Mouse (Mus musculus): ENCODE results near the gene Hoxa9. TPM values are rescaled to one million over a fixed set of nuclear protein-coding genes. Genes with fewer than 3 reads are reported as not detected.

Hoxa9 gene
- total and polyA plus RNA-seq, 2 experiments from 2014 or later: not detected

GRCm38 (mm10) chr6:52196811-52197210 is 34.1 kb downstream of the Hoxa9 start:
- no peaks in the 10 kb centered on the region for H3K9me3 ChIP-seq (ENCODE audit: low read length)
- DNase-seq (ENCODE audit: low spot score) (no peak), ATAC-seq (ENCODE audit: low FRiP score) (no peak)
- H3K27me3 ChIP-seq (ENCODE audit: insufficient read depth, low read length): peaks cover 95% of the 10 kb centered on the region
- 4% methylated on average over 9 of the region's 9 CpGs for WGBS
- no peak overlapping the region for H3K4me2 ChIP-seq (ENCODE audit: low read depth, low read length, poor library complexity, severe bottlenecking)
- H3K4me3 ChIP-seq (ENCODE audit: low read depth, low read length): no peak overlapping the region
- H3K4me1 ChIP-seq (ENCODE audit: insufficient read depth, low read length): no peaks in the 10 kb centered on the region
- no peaks in the 10 kb centered on the region for H3K36me3 ChIP-seq (ENCODE audit: insufficient read depth, low read length)
- TF ChIP-seq CTCF (IDR thresholded peaks at IDR 0.05): no peak
- no peak overlapping the region for H3K9ac ChIP-seq (replicated peaks; ENCODE audit: low read length, poor library complexity, severe bottlenecking)
- H3K27ac ChIP-seq (ENCODE audit: low read depth, low read length): no peak overlapping the region

DNA sequence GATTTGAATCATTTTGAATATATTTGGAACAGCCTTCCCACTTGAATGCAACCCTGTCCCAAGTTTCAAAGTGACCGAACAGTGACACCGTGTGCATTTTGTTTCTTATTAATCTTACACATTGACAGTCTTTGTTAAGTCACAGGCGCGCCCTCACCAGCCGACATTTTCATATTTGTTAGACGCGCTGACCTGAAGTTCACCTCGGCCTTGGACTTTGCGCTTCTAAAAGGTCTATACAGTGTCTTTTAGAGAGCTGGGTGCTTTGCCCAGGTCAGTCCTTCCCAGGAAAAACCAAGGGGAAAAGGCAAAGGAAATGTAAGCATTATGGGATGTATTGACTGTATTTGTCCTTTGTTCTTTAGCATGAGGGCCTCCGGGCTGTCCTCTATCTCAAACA is 36.2 kb downstream of the Hoxa9 start:
- no peak for ATAC-seq (ENCODE audit: low FRiP score)
- Histone ChIP-seq H3K27me3 (ENCODE audit: insufficient read depth, low read length) (peaks cover 95% of the 10 kb centered on the region), H3K9me3 (ENCODE audit: low read length) (no peaks in the 10 kb centered on the region), H3K36me3 (ENCODE audit: insufficient read depth, low read length) (no peaks in the 10 kb centered on the region), H3K4me3 (ENCODE audit: low read depth, low read length) (no peak overlapping the region), H3K4me1 (ENCODE audit: insufficient read depth, low read length) (no peaks in the 10 kb centered on the region), H3K9ac (replicated peaks; ENCODE audit: low read length, poor library complexity, severe bottlenecking) (no peak overlapping the region), H3K27ac (ENCODE audit: low read depth, low read length) (no peak overlapping the region), H3K4me2 (ENCODE audit: low read depth, low read length, poor library complexity, severe bottlenecking) (no peak overlapping the region)
- no peak for DNase-seq (ENCODE audit: low spot score)
- TF ChIP-seq CTCF (IDR thresholded peaks at IDR 0.05): no peak
- 6% methylated on average over 10 of the region's 10 CpGs for WGBS

- Histone ChIP-seq H3K9me3 (ENCODE audit: low read length) (no peaks in the 10 kb centered on the region), H3K4me1 (ENCODE audit: insufficient read depth, low read length) (no peaks in the 10 kb centered on the region), H3K9ac (replicated peaks; ENCODE audit: low read length, poor library complexity, severe bottlenecking) (no peak overlapping the region), H3K4me3 (ENCODE audit: low read depth, low read length) (peak overlapping the region; percentile 22), H3K27ac (ENCODE audit: low read depth, low read length) (no peak overlapping the region), H3K4me2 (ENCODE audit: low read depth, low read length, poor library complexity, severe bottlenecking) (peak overlapping the region; percentile 39), H3K27me3 (ENCODE audit: insufficient read depth, low read length) (peaks cover 94% of the 10 kb centered on the region), H3K36me3 (ENCODE audit: insufficient read depth, low read length) (no peaks in the 10 kb centered on the region)
- no peak for TF ChIP-seq CTCF (IDR thresholded peaks at IDR 0.05)
- ATAC-seq (ENCODE audit: low FRiP score) (no peak), DNase-seq (ENCODE audit: low spot score) (peak; percentile 81)
- WGBS: 2% methylated on average over 38 of the region's 55 CpGs
Observed at GRCm38 (mm10) chr6:52191860-52192550, 38.9 kb downstream of the Hoxa9 start.

DNA sequence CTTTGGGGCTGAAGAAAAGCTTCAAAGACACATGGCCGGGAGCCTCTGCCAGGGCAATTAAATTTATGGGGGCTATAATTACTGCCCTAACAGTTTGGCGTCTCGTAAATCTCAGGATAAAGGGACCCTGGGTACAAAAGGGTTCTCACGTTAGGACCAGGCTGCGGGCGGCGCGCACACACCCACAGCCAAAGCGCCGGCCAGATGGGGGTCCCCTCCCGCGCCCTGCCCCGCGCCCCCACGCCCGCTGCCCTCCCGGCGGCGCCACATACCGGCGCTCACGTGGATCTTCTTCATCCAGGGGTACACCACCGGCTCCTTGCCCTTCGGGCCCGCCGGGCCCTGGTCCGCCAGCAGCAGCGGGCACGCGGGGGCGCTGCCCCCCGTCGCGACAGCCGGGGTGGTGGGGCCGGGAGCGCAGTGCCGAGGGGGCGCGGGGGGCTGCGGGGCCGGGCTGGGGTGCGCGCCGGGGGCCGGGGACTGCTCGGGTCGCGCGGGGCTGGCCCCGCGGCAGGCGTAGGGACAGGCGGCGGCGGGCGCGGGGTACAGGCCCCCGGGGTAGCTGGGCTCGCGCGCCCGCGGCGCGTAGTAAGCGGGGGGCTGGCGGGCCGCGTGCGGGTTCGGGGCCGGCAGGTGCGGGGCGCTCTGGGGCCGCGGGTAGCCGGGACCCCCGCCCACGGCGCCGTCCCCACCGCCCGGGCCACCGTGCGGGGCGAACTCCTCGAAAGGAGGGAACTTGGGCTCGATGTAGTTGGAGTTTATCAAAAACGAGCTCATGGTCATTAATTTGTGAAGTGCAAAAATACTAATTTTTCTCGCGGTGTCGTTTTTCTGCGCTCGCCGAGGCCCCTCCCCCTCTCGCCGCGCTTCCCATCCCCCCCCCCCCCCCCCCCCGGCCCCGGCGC is 39.7 kb downstream of the Hoxa9 start, which contains the start of gene Hoxa4:
TSS of gene Hoxa4 (minus strand) at position 848 of the 905 bp plus-strand sequence.
- peak within 1 kb of the TSS; percentile 22 for H3K4me3 ChIP-seq (ENCODE audit: low read depth, low read length)
- ATAC-seq (ENCODE audit: low FRiP score) (no peak), DNase-seq (ENCODE audit: low spot score) (no peak)
- WGBS: under 1% methylated on average over 35 of the region's 102 CpGs
- H3K9ac ChIP-seq (replicated peaks; ENCODE audit: low read length, poor library complexity, severe bottlenecking): no peak within 1 kb of the TSS
- H3K27me3 ChIP-seq (ENCODE audit: insufficient read depth, low read length): peaks cover 94% of the 10 kb centered on the region
- no peaks in the 10 kb centered on the region for H3K36me3 ChIP-seq (ENCODE audit: insufficient read depth, low read length)
- H3K9me3 ChIP-seq (ENCODE audit: low read length): no peaks in the 10 kb centered on the region
- peak within 1 kb of the TSS; percentile 39 for H3K4me2 ChIP-seq (ENCODE audit: low read depth, low read length, poor library complexity, severe bottlenecking)
- no peak within 1 kb of the TSS for H3K27ac ChIP-seq (ENCODE audit: low read depth, low read length)
- no peaks in the 10 kb centered on the region for H3K4me1 ChIP-seq (ENCODE audit: insufficient read depth, low read length)
- TF ChIP-seq CTCF (IDR thresholded peaks at IDR 0.05): no peak

- H3K9me3 ChIP-seq (ENCODE audit: low read length): no peaks in the 10 kb centered on the region
- no peak for DNase-seq (ENCODE audit: low spot score)
- 0% methylated on average over 23 of the region's 23 CpGs for whole genome bisulfite sequencing
- no peak overlapping the region for H3K27ac ChIP-seq (ENCODE audit: low read depth, low read length)
- no peaks in the 10 kb centered on the region for H3K36me3 ChIP-seq (ENCODE audit: insufficient read depth, low read length)
- no peak overlapping the region for H3K4me3 ChIP-seq (ENCODE audit: low read depth, low read length)
- H3K4me2 ChIP-seq (ENCODE audit: low read depth, low read length, poor library complexity, severe bottlenecking): no peak overlapping the region
- H3K4me1 ChIP-seq (ENCODE audit: insufficient read depth, low read length): no peaks in the 10 kb centered on the region
- H3K9ac ChIP-seq (replicated peaks; ENCODE audit: low read length, poor library complexity, severe bottlenecking): no peak overlapping the region
- no peak for TF ChIP-seq CTCF (IDR thresholded peaks at IDR 0.05)
- no peak for ATAC-seq (ENCODE audit: low FRiP score)
- H3K27me3 ChIP-seq (ENCODE audit: insufficient read depth, low read length): peaks cover 95% of the 10 kb centered on the region
Observed at GRCm38 (mm10) chr6:52190410-52190809, 40.5 kb downstream of the Hoxa9 start.

- H3K27ac ChIP-seq (ENCODE audit: low read depth, low read length): no peak overlapping the region
- no peak for DNase-seq (ENCODE audit: low spot score)
- H3K9ac ChIP-seq (replicated peaks; ENCODE audit: low read length, poor library complexity, severe bottlenecking): no peak overlapping the region
Observed at GRCm38 (mm10) chr6:52189909-52190308, 41.0 kb downstream of the Hoxa9 start.

More at GRCm38 (mm10) chr6:52189909-52190308, 41.0 kb downstream of the Hoxa9 start:
- peaks cover 96% of the 10 kb centered on the region for H3K27me3 ChIP-seq (ENCODE audit: insufficient read depth, low read length)
- no peaks in the 10 kb centered on the region for H3K36me3 ChIP-seq (ENCODE audit: insufficient read depth, low read length)
- ATAC-seq (ENCODE audit: low FRiP score): no peak
- no peak overlapping the region for H3K4me2 ChIP-seq (ENCODE audit: low read depth, low read length, poor library complexity, severe bottlenecking)
- TF ChIP-seq CTCF (IDR thresholded peaks at IDR 0.05): no peak
- no peaks in the 10 kb centered on the region for H3K4me1 ChIP-seq (ENCODE audit: insufficient read depth, low read length)
- WGBS: 3% methylated on average over 8 of the region's 8 CpGs
- no peak overlapping the region for H3K4me3 ChIP-seq (ENCODE audit: low read depth, low read length)
- no peaks in the 10 kb centered on the region for H3K9me3 ChIP-seq (ENCODE audit: low read length)
